Mouse (Mus musculus) thymus, adult 2 months (tissue): ENCODE data around the gene Ahr. TPM values are rescaled to one million over a fixed set of nuclear protein-coding genes. Genes with fewer than 3 reads are reported as not detected.

Experiments used
- DNase-seq: peaks from one replicate; pipeline ENCODE4 v3.0.0; 2021
- H3K27ac ChIP-seq: fragments of 200-500 bp; 2 replicates; pipeline ENCODE4 v1.5.1; 2012; ENCODE audit warnings: low read length, control low read depth; ENCODE audit not compliant: control insufficient read depth, insufficient read depth
- H3K27me3 ChIP-seq: fragments of 200-500 bp; 2 replicates; pipeline ENCODE4 v1.6.1; 2012; ENCODE audit warnings: mild to moderate bottlenecking, low read length, moderate library complexity, mixed read lengths; ENCODE audit not compliant: control insufficient read depth, insufficient read depth
- H3K36me3 ChIP-seq: fragments of 200-500 bp; 2 replicates; pipeline ENCODE4 v1.6.1; 2012; ENCODE audit warnings: mild to moderate bottlenecking, low read length, moderate library complexity; ENCODE audit not compliant: control insufficient read depth, insufficient read depth
- H3K4me1 ChIP-seq: fragments of 200-500 bp; replicated peaks from 2 replicates; pipeline ENCODE4 v1.6.1; 2012; ENCODE audit warnings: low read length; ENCODE audit not compliant: control insufficient read depth, insufficient read depth
- H3K4me3 ChIP-seq: fragments of 200-500 bp; 2 replicates; pipeline ENCODE4 v1.5.1; 2012; ENCODE audit warnings: mild to moderate bottlenecking, low read length, control low read depth, moderate library complexity; ENCODE audit not compliant: control insufficient read depth, insufficient read depth
- CTCF ChIP-seq: fragments of 200-500 bp; IDR thresholded peaks from 2 replicates; pipeline ENCODE4 v1.5.1; 2012; ENCODE audit warnings: mild to moderate bottlenecking, control low read depth, low read length, moderate library complexity, borderline replicate concordance; ENCODE audit not compliant: control insufficient read depth, poor library complexity, insufficient read depth; ENCODE audit errors: extremely low read depth
- POLR2A ChIP-seq: fragments of 200-500 bp; IDR thresholded peaks from 2 replicates; pipeline ENCODE4 v1.6.1; 2012; ENCODE audit warnings: mild to moderate bottlenecking, low read length, control low read depth, moderate library complexity; ENCODE audit not compliant: control insufficient read depth, poor library complexity, insufficient read depth; ENCODE audit errors: extremely low read depth
- WGBS: fragments of 180-500 bp; shearing (Covaris S2); methylation state at CpG from one replicate; pipeline ENCODE4 v1.1.7; 2018; 5-methylcytosine and 5-hydroxymethylcytosine counted together
- polyA plus RNA-seq: library from polyadenylated mRNA; depleted of rRNA; stranded (reverse); fragments of >200 nt; gene quantifications from 2 replicates; pipeline ENCODE4 v1.2.3, GENCODE M21; 2012

The Ahr gene
- polyA plus RNA-seq, 1 experiment: 4.9 TPM

DNA sequence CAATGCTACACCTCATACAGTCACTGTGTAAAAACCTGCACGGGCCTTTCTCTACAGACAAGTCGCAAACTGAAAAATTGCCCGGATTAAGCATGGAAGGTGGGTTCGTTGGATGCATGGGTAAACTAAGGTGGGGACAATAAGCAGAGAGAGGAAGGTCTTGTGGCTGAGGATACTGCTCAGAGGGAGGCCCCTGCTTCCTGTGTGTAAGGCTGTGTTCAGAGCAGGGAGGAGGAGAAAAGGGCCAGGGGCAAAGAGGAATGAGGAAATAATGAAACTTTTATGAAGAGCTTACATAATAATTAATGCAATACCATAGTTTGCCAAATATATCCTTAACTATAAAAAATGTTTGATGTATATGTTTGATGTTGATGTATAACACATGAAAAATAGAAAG lies 19.5 kb upstream of the Ahr start:
- H3K4me3 ChIP-seq: no peak overlapping the region
- 41% methylated on average over 4 of the region's 4 CpGs for WGBS
- no peaks in the 10 kb centered on the region for H3K36me3 ChIP-seq
- no peak for DNase-seq
- peaks cover 5% of the 10 kb centered on the region for H3K4me1 ChIP-seq
- no peaks in the 10 kb centered on the region for H3K27me3 ChIP-seq
- no peak for TF ChIP-seq POLR2A
- no peak for TF ChIP-seq CTCF
- H3K27ac ChIP-seq: no peak overlapping the region

DNA sequence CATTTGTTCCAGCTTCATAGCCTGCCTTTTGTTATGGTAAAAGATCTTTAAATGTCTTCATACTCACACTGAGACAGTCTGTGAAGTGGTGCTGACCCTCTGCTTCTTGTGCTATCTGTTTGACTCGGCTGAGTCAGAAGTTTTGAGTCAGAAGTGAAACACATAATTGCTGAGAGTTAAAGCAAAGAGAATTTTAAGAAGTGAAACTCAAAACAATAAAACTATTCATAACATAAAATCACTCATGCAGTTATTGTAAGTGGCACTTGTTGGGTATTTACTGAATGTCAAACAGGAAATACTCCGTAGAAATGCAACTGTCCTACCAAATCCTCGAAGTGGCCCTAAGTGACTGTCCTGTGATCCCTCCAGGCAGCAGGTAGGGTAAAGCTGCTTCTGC lies 18.3 kb upstream of the Ahr start:
- H3K36me3 ChIP-seq: no peaks in the 10 kb centered on the region
- DNase-seq: no peak
- H3K27ac ChIP-seq: no peak overlapping the region
- no peaks in the 10 kb centered on the region for H3K27me3 ChIP-seq
- no peak overlapping the region for H3K4me3 ChIP-seq
- WGBS: 82% methylated on average over 3 of the region's 3 CpGs
- no peak for TF ChIP-seq POLR2A
- no peak for TF ChIP-seq CTCF
- H3K4me1 ChIP-seq: peaks cover 3% of the 10 kb centered on the region

DNA sequence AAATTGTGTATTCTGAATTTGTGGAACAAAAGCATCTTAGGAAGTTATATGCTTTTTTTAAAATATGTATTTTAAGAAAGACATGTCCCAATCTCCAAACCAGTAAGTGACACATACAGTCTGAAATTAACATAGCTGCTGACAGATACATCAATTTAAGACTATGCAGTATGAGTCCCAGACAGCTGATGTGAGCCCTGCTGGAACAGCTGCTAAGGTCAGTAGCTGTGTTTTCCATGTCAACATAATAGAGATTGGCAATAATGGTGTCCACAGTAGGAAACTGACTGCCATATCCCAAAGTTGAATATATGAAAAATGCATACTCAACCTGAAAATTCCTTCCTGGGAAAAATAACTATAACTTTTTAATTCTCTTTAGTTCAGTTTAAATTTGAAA lies 15.5 kb upstream of the Ahr start:
- DNase-seq: no peak
- H3K4me3 ChIP-seq: no peak overlapping the region
- no peak for TF ChIP-seq POLR2A
- TF ChIP-seq CTCF: no peak
- no peak overlapping the region for H3K27ac ChIP-seq
- H3K36me3 ChIP-seq: no peaks in the 10 kb centered on the region
- no peaks in the 10 kb centered on the region for H3K27me3 ChIP-seq
- peaks cover 3% of the 10 kb centered on the region for H3K4me1 ChIP-seq

DNA sequence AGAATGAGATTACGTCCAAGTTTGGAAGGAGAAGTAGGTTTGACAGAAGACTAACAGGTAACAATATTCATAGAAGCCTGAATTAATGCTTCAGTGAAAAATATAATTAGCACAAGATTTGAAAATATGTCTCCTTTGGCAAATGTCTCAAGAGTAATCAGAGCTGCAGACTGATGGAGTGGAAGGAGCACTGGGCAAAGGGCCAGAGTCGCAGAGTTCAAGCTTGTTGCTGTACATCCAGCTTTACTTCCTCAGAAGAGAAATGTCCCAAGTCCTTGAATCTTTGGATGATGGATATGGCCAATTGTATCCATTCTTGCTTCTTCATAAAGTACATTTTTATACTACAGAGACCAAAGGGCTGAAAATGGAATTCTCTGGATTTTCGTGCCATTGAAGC lies 8.0 kb upstream of the Ahr start:
- Histone ChIP-seq H3K4me3 (no peak overlapping the region), H3K27me3 (no peaks in the 10 kb centered on the region), H3K4me1 (no peaks in the 10 kb centered on the region), H3K36me3 (no peaks in the 10 kb centered on the region), H3K27ac (no peak overlapping the region)
- no peak for TF ChIP-seq CTCF
- no peak for TF ChIP-seq POLR2A
- 91% methylated on average over 3 of the region's 3 CpGs for WGBS
- no peak for DNase-seq

DNA sequence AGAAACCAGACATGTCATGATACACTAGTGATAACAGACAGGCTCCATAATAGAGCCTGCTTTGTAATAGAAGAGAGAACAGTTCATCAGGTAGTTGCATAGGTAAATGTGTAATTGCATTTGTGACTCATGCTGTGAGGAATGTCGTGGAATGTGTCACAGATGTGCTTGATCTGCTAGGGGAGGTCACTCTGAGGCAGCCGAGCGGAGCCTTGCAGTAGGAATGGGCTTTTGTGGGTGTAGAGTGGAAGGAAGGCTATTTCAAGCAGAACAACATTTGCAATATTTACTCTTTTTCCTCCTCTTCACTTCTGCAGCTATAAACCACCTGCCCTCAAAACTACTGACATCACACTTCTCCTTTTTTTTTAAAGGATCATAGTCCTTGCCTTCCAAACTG lies 4.0 kb upstream of the Ahr start:
- Histone ChIP-seq H3K27ac (no peak overlapping the region), H3K36me3 (no peaks in the 10 kb centered on the region), H3K27me3 (no peaks in the 10 kb centered on the region), H3K4me1 (no peaks in the 10 kb centered on the region; the same call in 1 of the 2 replicates), H3K4me3 (no peak overlapping the region)
- 51% methylated on average over 3 of the region's 3 CpGs for WGBS
- TF ChIP-seq CTCF (no peak), POLR2A (no peak)
- DNase-seq: no peak

DNA sequence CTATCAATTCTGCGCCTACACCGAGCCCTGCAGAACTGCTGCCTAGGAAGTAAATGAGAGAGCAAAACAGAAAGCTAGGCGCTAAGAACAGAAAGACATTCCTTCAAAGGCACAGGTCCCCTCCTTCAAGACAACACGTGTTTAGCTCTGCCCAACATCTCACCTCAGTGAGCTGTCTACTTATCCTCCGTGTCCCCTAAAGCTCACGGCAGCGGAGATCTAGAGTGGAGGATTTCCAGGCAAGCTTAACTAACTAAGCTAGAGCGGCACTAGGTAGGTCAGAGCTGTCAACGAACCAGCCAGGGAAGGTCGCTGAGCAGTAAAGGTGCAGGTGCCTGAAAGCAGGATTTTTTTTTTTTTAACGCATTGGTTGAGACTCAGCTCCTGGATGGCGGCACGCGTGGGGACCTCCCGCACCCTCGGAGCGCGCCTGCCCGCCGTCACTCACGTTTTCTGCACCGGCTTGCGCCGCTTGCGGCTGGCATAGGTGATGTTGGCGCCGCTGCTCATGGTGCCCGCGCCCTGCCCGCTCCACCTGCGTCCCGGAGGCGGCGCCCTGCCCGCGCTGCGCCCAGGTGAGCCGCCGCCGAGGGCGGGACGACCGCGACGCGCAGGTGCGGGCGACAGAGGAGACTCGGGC lies 604 bp downstream of the Ahr start:
- 1% methylated on average over 49 of the region's 49 CpGs for WGBS
- H3K27me3 ChIP-seq: no peaks in the 10 kb centered on the region
- DNase-seq: peak; percentile 42
- no peak overlapping the region for H3K27ac ChIP-seq
- peak overlapping the region; percentile 82 for H3K4me3 ChIP-seq
- no peaks in the 10 kb centered on the region for H3K36me3 ChIP-seq
- TF ChIP-seq CTCF (peak; percentile 40; the same call in 1 of the 2 replicates), POLR2A (no peak)
- H3K4me1 ChIP-seq: no peaks in the 10 kb centered on the region; the same call in 1 of the 2 replicates

DNA sequence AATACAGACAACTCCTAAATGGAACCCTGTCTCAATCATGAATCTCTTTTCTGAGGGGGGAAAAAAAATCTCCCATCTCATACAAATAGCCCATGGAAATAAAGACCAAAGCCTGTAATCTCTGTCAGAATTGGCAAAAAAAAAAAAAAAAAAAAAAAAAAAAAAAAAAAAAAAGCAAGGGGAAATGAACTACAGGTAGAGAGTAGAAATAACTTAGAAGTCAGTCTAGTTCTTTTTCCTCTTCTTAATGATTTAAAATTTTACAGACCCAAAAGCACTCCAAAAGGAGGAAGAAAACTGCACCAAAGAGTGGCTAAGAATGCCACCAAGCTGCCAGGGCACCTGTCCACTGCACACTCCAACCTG lies 1.1 kb downstream of the Ahr start:
- peak overlapping the region; percentile 82 for H3K4me3 ChIP-seq
- no peaks in the 10 kb centered on the region; the same call in 1 of the 2 replicates for H3K4me1 ChIP-seq
- no peak for DNase-seq
- H3K27me3 ChIP-seq: no peaks in the 10 kb centered on the region
- no peaks in the 10 kb centered on the region for H3K36me3 ChIP-seq
- TF ChIP-seq CTCF: no peak
- TF ChIP-seq POLR2A: no peak
- no peak overlapping the region for H3K27ac ChIP-seq
